Mouse (Mus musculus): ENCODE results near the gene Slc35e1. TPM values are rescaled to one million over a fixed set of nuclear protein-coding genes. Genes with fewer than 3 reads are reported as not detected.

Slc35e1 gene
- polyA plus RNA-seq, 1 experiment from 2014 or later, result 8.5 TPM

DNA sequence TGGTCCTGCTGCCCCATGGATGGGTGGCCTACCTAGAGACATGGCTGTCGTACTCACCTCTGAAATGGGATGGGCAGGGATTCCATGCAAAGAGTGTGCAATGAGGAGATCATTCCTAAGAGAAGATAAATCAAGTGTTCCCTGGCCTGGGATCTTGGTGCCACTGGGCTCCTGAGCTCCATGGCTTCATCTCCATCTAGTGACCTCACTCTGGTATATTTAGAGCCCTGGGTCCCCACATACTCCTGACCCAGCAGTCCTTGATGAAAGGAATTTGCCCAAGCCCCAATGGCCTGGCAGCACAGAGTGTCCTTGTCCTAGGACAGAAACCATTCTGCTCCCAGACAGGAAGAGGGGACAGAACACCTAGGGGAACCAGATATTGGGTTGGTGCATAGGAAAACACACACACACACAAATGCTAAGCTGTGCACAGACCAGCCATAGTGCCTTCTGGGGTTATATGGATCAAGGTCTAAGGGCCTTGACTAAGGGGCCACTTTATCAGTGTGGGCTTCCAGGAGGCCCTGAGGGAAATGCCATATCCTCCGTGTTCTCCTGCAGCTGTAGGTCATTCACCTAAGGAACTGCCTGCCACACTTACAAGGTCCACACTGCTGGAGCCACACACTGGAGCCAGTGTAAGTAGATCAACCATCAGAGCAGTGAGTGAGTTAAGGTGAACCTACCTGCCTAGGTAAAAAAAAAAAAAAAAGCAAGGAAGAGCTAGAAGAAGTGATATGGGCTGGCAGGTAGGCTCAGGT is 7.3 kb upstream of the Slc35e1 start:
- Histone ChIP-seq H3K4me2 (replicated peaks; ENCODE audit: low read depth) (no peak overlapping the region), H3K9ac (ENCODE audit: low read length) (no peak overlapping the region), H3K36me3 (ENCODE audit: control insufficient read depth, insufficient read depth, low read length) (peaks cover 15% of the 10 kb centered on the region), H3K27me3 (ENCODE audit: control insufficient read depth, insufficient read depth, low read length) (no peaks in the 10 kb centered on the region), H3K27ac (replicated peaks) (no peak overlapping the region), H3K4me3 (ENCODE audit: low read depth, low read length) (no peak overlapping the region), H3K4me1 (replicated peaks; ENCODE audit: control insufficient read depth, insufficient read depth) (no peaks in the 10 kb centered on the region; the same call in 1 of the 2 replicates), H3K9me3 (ENCODE audit: control insufficient read depth, low read length) (no peaks in the 10 kb centered on the region)
- DNase-seq (ENCODE audit: low spot score) (no peak), ATAC-seq (ENCODE audit: low FRiP score, low TSS enrichment) (no peak)
- WGBS, result 96% methylated on average over 2 of the region's 2 CpGs
- TF ChIP-seq EP300 (optimal IDR thresholded peaks at IDR 0.05), result no peak
- no peak for TF ChIP-seq CTCF (IDR thresholded peaks at IDR 0.05; ENCODE audit: low read depth)

DNA sequence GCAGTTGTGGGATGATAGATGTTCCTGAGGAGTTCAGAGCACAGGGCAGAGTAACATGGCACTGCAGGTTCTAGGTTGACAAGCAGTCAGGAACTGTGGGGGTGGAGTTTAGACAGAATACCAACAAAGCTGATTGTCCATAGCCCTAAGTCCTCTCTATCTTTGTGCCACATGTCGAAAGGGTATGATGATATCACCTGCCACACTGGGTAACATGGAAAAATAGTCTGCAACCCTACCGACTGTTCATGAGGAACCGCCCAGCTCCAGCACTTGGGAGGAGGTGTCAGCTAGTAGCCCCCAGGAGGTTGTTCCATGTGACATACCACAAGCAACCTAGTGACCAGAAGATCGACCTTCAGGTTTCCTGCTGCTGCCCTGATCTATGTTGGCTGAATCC is 6.1 kb upstream of the Slc35e1 start:
- no peaks in the 10 kb centered on the region for H3K9me3 ChIP-seq (ENCODE audit: control insufficient read depth, low read length)
- no peak for DNase-seq (ENCODE audit: low spot score)
- ATAC-seq (ENCODE audit: low FRiP score, low TSS enrichment), result no peak
- WGBS, result 80% methylated on average over 4 of the region's 4 CpGs
- H3K36me3 ChIP-seq (ENCODE audit: control insufficient read depth, insufficient read depth, low read length), result peaks cover 15% of the 10 kb centered on the region
- H3K9ac ChIP-seq (ENCODE audit: low read length), result no peak overlapping the region
- no peak overlapping the region for H3K27ac ChIP-seq (replicated peaks)
- no peak overlapping the region for H3K4me2 ChIP-seq (replicated peaks; ENCODE audit: low read depth)
- TF ChIP-seq CTCF (IDR thresholded peaks at IDR 0.05; ENCODE audit: low read depth), result no peak
- no peak for TF ChIP-seq EP300 (optimal IDR thresholded peaks at IDR 0.05)
- no peaks in the 10 kb centered on the region for H3K27me3 ChIP-seq (ENCODE audit: control insufficient read depth, insufficient read depth, low read length)
- peaks cover 2% of the 10 kb centered on the region; the same call in 1 of the 2 replicates for H3K4me1 ChIP-seq (replicated peaks; ENCODE audit: control insufficient read depth, insufficient read depth)
- H3K4me3 ChIP-seq (ENCODE audit: low read depth, low read length), result no peak overlapping the region

GRCm38 (mm10) chr8:72497911-72498310 is 5.5 kb upstream of the Slc35e1 start:
- peaks cover 15% of the 10 kb centered on the region for H3K36me3 ChIP-seq (ENCODE audit: control insufficient read depth, insufficient read depth, low read length)
- DNase-seq (ENCODE audit: low spot score) (no peak), ATAC-seq (ENCODE audit: low FRiP score, low TSS enrichment) (no peak)
- H3K27ac ChIP-seq (replicated peaks), result no peak overlapping the region
- peaks cover 4% of the 10 kb centered on the region; the same call in 1 of the 2 replicates for H3K4me1 ChIP-seq (replicated peaks; ENCODE audit: control insufficient read depth, insufficient read depth)
- no peak overlapping the region for H3K4me3 ChIP-seq (ENCODE audit: low read depth, low read length)
- no peaks in the 10 kb centered on the region for H3K9me3 ChIP-seq (ENCODE audit: control insufficient read depth, low read length)
- H3K9ac ChIP-seq (ENCODE audit: low read length), result no peak overlapping the region
- no peaks in the 10 kb centered on the region for H3K27me3 ChIP-seq (ENCODE audit: control insufficient read depth, insufficient read depth, low read length)
- WGBS, result 71% methylated on average over 1 of the region's 1 CpGs
- no peak overlapping the region for H3K4me2 ChIP-seq (replicated peaks; ENCODE audit: low read depth)
- TF ChIP-seq EP300 (optimal IDR thresholded peaks at IDR 0.05) (no peak), CTCF (IDR thresholded peaks at IDR 0.05; ENCODE audit: low read depth) (no peak)

GRCm38 (mm10) chr8:72496217-72496616 is 3.8 kb upstream of the Slc35e1 start:
- H3K36me3 ChIP-seq (ENCODE audit: control insufficient read depth, insufficient read depth, low read length), result peaks cover 15% of the 10 kb centered on the region
- H3K27ac ChIP-seq (replicated peaks), result no peak overlapping the region
- H3K4me2 ChIP-seq (replicated peaks; ENCODE audit: low read depth), result no peak overlapping the region
- ATAC-seq (ENCODE audit: low FRiP score, low TSS enrichment), result no peak
- H3K4me1 ChIP-seq (replicated peaks; ENCODE audit: control insufficient read depth, insufficient read depth), result peaks cover 4% of the 10 kb centered on the region; the same call in 1 of the 2 replicates
- no peak overlapping the region for H3K4me3 ChIP-seq (ENCODE audit: low read depth, low read length)
- H3K9me3 ChIP-seq (ENCODE audit: control insufficient read depth, low read length), result no peaks in the 10 kb centered on the region
- no peak for DNase-seq (ENCODE audit: low spot score)
- no peaks in the 10 kb centered on the region for H3K27me3 ChIP-seq (ENCODE audit: control insufficient read depth, insufficient read depth, low read length)
- TF ChIP-seq CTCF (IDR thresholded peaks at IDR 0.05; ENCODE audit: low read depth) (no peak), EP300 (optimal IDR thresholded peaks at IDR 0.05) (no peak)
- no peak overlapping the region for H3K9ac ChIP-seq (ENCODE audit: low read length)
- WGBS, result 88% methylated on average over 19 of the region's 19 CpGs

- Histone ChIP-seq H3K36me3 (ENCODE audit: control insufficient read depth, insufficient read depth, low read length) (peaks cover 15% of the 10 kb centered on the region), H3K9ac (ENCODE audit: low read length) (no peak overlapping the region), H3K4me1 (replicated peaks; ENCODE audit: control insufficient read depth, insufficient read depth) (peaks cover 4% of the 10 kb centered on the region; the same call in 1 of the 2 replicates), H3K27me3 (ENCODE audit: control insufficient read depth, insufficient read depth, low read length) (no peaks in the 10 kb centered on the region), H3K4me3 (ENCODE audit: low read depth, low read length) (no peak overlapping the region), H3K27ac (replicated peaks) (no peak overlapping the region), H3K4me2 (replicated peaks; ENCODE audit: low read depth) (no peak overlapping the region), H3K9me3 (ENCODE audit: control insufficient read depth, low read length) (no peaks in the 10 kb centered on the region)
- ATAC-seq (ENCODE audit: low FRiP score, low TSS enrichment) (no peak), DNase-seq (ENCODE audit: low spot score) (no peak)
- no peak for TF ChIP-seq CTCF (IDR thresholded peaks at IDR 0.05; ENCODE audit: low read depth)
- no peak for TF ChIP-seq EP300 (optimal IDR thresholded peaks at IDR 0.05)
- WGBS, result 85% methylated on average over 23 of the region's 23 CpGs
These were observed 3.1 kb upstream of the Slc35e1 start for GRCm38 (mm10) chr8:72495411-72496111.

DNA sequence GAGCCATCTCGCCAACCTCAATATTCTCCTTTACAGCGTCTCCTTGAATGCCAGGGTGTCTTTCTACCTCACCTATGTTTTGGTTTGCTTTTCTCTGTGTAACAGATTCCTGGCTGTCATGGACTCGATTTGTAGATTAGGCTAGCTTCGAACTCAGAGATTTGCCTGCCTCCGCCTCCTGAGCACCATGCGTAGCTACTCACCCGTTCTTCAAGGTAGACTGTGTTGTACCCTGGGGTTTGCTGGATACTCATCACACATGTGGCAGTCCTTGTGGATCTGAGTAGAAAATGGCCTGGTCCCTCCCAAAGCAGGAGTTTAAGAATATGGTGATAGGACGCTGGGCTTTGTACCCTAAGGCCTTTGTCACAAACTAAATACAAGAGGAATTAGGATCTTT is 967 bp upstream of the Slc35e1 start:
- Histone ChIP-seq H3K27ac (replicated peaks) (peak overlapping the region; percentile 76), H3K36me3 (ENCODE audit: control insufficient read depth, insufficient read depth, low read length) (peaks cover 11% of the 10 kb centered on the region), H3K4me2 (replicated peaks; ENCODE audit: low read depth) (peak overlapping the region; percentile 77), H3K9me3 (ENCODE audit: control insufficient read depth, low read length) (no peaks in the 10 kb centered on the region), H3K4me1 (replicated peaks; ENCODE audit: control insufficient read depth, insufficient read depth) (peaks cover 4% of the 10 kb centered on the region; the same call in 1 of the 2 replicates), H3K4me3 (ENCODE audit: low read depth, low read length) (peak overlapping the region; percentile 56), H3K9ac (ENCODE audit: low read length) (peak overlapping the region; percentile 63), H3K27me3 (ENCODE audit: control insufficient read depth, insufficient read depth, low read length) (no peaks in the 10 kb centered on the region)
- TF ChIP-seq EP300 (optimal IDR thresholded peaks at IDR 0.05) (no peak), CTCF (IDR thresholded peaks at IDR 0.05; ENCODE audit: low read depth) (no peak)
- DNase-seq (ENCODE audit: low spot score) (no peak), ATAC-seq (ENCODE audit: low FRiP score, low TSS enrichment) (no peak)
- WGBS, result 11% methylated on average over 8 of the region's 8 CpGs

All from stomach, postnatal 0 days (tissue).